Mouse (Mus musculus) liver, embryonic 13.5 days (tissue): ENCODE results near the gene Rrp9. TPM values are rescaled to one million over a fixed set of nuclear protein-coding genes. Genes with fewer than 3 reads are reported as not detected.

ENCODE experiments used
- ATAC-seq: fragments of 200-750 bp; cut with Nextera tagmentation; 2 replicates; pipeline ENCODE4 v1.8.0; 2017; ENCODE audit warnings: low read depth, mild to moderate bottlenecking, moderate number of reproducible peaks, moderate library complexity
- DNase-seq: peaks from one replicate; pipeline ENCODE4 v3.0.0; 2022
- H3K27ac ChIP-seq: fragments of 300-500 bp; sonication (generic); 2 replicates; pipeline ENCODE4 v1.5.1; 2015; ENCODE audit warnings: moderate library complexity, mild to moderate bottlenecking, inconsistent platforms
- H3K27me3 ChIP-seq: fragments of 300-500 bp; sonication (generic); 2 replicates; pipeline ENCODE4 v1.6.1; 2015; ENCODE audit warnings: mild to moderate bottlenecking, inconsistent platforms
- H3K36me3 ChIP-seq: fragments of 300-500 bp; sonication (generic); 2 replicates; pipeline ENCODE4 v1.6.1; 2015; ENCODE audit warnings: mild to moderate bottlenecking, inconsistent platforms
- H3K4me1 ChIP-seq: fragments of 300-500 bp; sonication (generic); replicated peaks from 2 replicates; pipeline ENCODE4 v1.6.1; 2015; ENCODE audit warnings: inconsistent platforms
- H3K4me2 ChIP-seq: fragments of 300-500 bp; sonication (generic); 2 replicates; pipeline ENCODE4 v1.6.1; 2015; ENCODE audit warnings: inconsistent platforms, mild to moderate bottlenecking, moderate library complexity
- H3K4me3 ChIP-seq: fragments of 300-500 bp; sonication (generic); replicated peaks from 2 replicates; pipeline ENCODE4 v1.5.1; 2015; ENCODE audit warnings: mild to moderate bottlenecking, inconsistent platforms
- H3K9ac ChIP-seq: fragments of 300-500 bp; sonication (generic); 2 replicates; pipeline ENCODE4 v1.6.1; 2015; ENCODE audit warnings: mild to moderate bottlenecking, inconsistent platforms
- H3K9me3 ChIP-seq: fragments of 300-500 bp; sonication (generic); replicated peaks from 2 replicates; pipeline ENCODE4 v1.6.1; 2016; ENCODE audit warnings: inconsistent platforms
- WGBS: fragments of 180-500 bp; shearing (Covaris S2); methylation state at CpG from one replicate; pipeline ENCODE4 v1.1.7; 2015; ENCODE audit not compliant: insufficient replicate concordance; 5-methylcytosine and 5-hydroxymethylcytosine counted together
- polyA plus RNA-seq: library from polyadenylated mRNA; unstranded; fragments of >200 nt; fragmentation: Nextera tagmentation; extraction: Ambion mirVana; gene quantifications from 2 replicates; pipeline ENCODE4 v1.2.1, GENCODE M21; 2015

Gene Rrp9
- polyA plus RNA-seq, 1 experiment from 2014 or later: 44.2 TPM

GRCm38 (mm10) chr9:106534975-106535374 is 59.2 kb downstream of the Rrp9 start:
- no peak overlapping the region for H3K4me2 ChIP-seq
- no peaks in the 10 kb centered on the region for H3K9me3 ChIP-seq
- H3K4me3 ChIP-seq: no peak overlapping the region
- no peaks in the 10 kb centered on the region for H3K27me3 ChIP-seq
- no peak overlapping the region for H3K27ac ChIP-seq
- ATAC-seq (no peak), DNase-seq (no peak)
- 76% methylated on average over 11 of the region's 11 CpGs for WGBS
- no peaks in the 10 kb centered on the region for H3K36me3 ChIP-seq
- no peaks in the 10 kb centered on the region for H3K4me1 ChIP-seq
- H3K9ac ChIP-seq: no peak overlapping the region

Other genes starting within 250 kb of the Rrp9 start
- 37.7 and 43.7 TPM in 2 replicates for gene Alas1, start 227.3 kb upstream of the Rrp9 start, polyA plus RNA-seq
- gene Poc1a, start 194.9 kb upstream of the Rrp9 start, polyA plus RNA-seq: 27.4 and 27.8 TPM in 2 replicates
- 3.8 and 4.1 TPM in 2 replicates for gene Dusp7, start 107.3 kb upstream of the Rrp9 start, polyA plus RNA-seq
- gene Rpl29, start 46.5 kb upstream of the Rrp9 start, polyA plus RNA-seq: 772 and 835 TPM in 2 replicates
- 31.2 and 32.2 TPM in 2 replicates for gene Acy1, start 37.6 kb upstream of the Rrp9 start, polyA plus RNA-seq
- 16.7 and 18.2 TPM in 2 replicates for gene Abhd14b, start 28.5 kb upstream of the Rrp9 start, polyA plus RNA-seq
- 24.4 and 26.3 TPM in 2 replicates for gene Abhd14a, start 28.3 kb upstream of the Rrp9 start, polyA plus RNA-seq
- 12.7 and 13.2 TPM in 2 replicates for gene Pcbp4, start 22.7 kb upstream of the Rrp9 start, polyA plus RNA-seq
- 0.09 TPM in 1 of 2 replicates, not detected in the other for gene Gpr62, start 10.0 kb upstream of the Rrp9 start, polyA plus RNA-seq
- gene Parp3, start 986 bp downstream of the Rrp9 start, polyA plus RNA-seq: 0.71 and 0.75 TPM in 2 replicates
- not detected in 2 replicates for gene Iqcf1, start 24.0 kb downstream of the Rrp9 start, polyA plus RNA-seq
- not detected in 2 replicates for gene Iqcf5, start 38.6 kb downstream of the Rrp9 start, polyA plus RNA-seq
- gene Iqcf3, start 85.7 kb downstream of the Rrp9 start, polyA plus RNA-seq: not detected in 2 replicates
- not detected in 2 replicates for gene Iqcf4, start 95.0 kb downstream of the Rrp9 start, polyA plus RNA-seq
- gene Iqcf6, start 150.6 kb downstream of the Rrp9 start, polyA plus RNA-seq: not detected in 2 replicates
- gene Grm2, start 180.1 kb downstream of the Rrp9 start, polyA plus RNA-seq: not detected in 2 replicates
- 14.1 and 16.3 TPM in 2 replicates for gene Tex264, start 210.0 kb downstream of the Rrp9 start, polyA plus RNA-seq